Mouse (Mus musculus) kidney, postnatal 0 days (tissue): ENCODE measurements around the gene Plcb3. TPM values are rescaled to one million over a fixed set of nuclear protein-coding genes. Genes with fewer than 3 reads are reported as not detected.

ENCODE experiments used
- ATAC-seq: fragments of 200-750 bp; cut with Nextera tagmentation; replicated peaks from 2 replicates; pipeline ENCODE4 v1.8.0; 2017; ENCODE audit warnings: low read depth, moderate number of reproducible peaks, moderate TSS enrichment, moderate library complexity; ENCODE audit not compliant: low FRiP score
- DNase-seq: peaks from one replicate; pipeline ENCODE4 v3.0.0-alpha.2; 2016; ENCODE audit warnings: low spot score
- H3K27ac ChIP-seq: fragments of 300-500 bp; sonication (generic); 2 replicates; pipeline ENCODE4 v1.5.1; 2014; ENCODE audit warnings: mild to moderate bottlenecking
- H3K27me3 ChIP-seq: fragments of 300-500 bp; sonication (generic); 2 replicates; pipeline ENCODE4 v1.6.1; 2014; ENCODE audit warnings: low read length, mixed read lengths; ENCODE audit not compliant: insufficient read depth
- H3K36me3 ChIP-seq: fragments of 300-500 bp; sonication (generic); 2 replicates; pipeline ENCODE4 v1.6.1; 2014; ENCODE audit warnings: low read length, mixed read lengths; ENCODE audit not compliant: insufficient read depth
- H3K4me1 ChIP-seq: fragments of 300-500 bp; sonication (generic); replicated peaks from 2 replicates; pipeline ENCODE4 v1.6.1; 2014; ENCODE audit warnings: antibody characterized with exemption, low read length, mixed read lengths; ENCODE audit not compliant: insufficient read depth
- H3K4me2 ChIP-seq: fragments of 300-500 bp; sonication (generic); 2 replicates; pipeline ENCODE4 v1.6.1; 2014; ENCODE audit warnings: mild to moderate bottlenecking, low read length, moderate library complexity, mixed read lengths
- H3K4me3 ChIP-seq: fragments of 300-500 bp; sonication (generic); replicated peaks from 2 replicates; pipeline ENCODE4 v1.5.1; 2014; ENCODE audit warnings: low read depth, low read length
- H3K9ac ChIP-seq: fragments of 300-500 bp; sonication (generic); 2 replicates; pipeline ENCODE4 v1.6.1; 2014; ENCODE audit warnings: low read depth, low read length
- H3K9me3 ChIP-seq: fragments of 300-500 bp; sonication (generic); replicated peaks from 2 replicates; pipeline ENCODE4 v1.6.1; 2016; ENCODE audit warnings: low read length, inconsistent platforms, mixed read lengths
- CTCF ChIP-seq: IDR thresholded peaks from 2 replicates; pipeline ENCODE4 v1.5.1; 2016; ENCODE audit warnings: antibody characterized with exemption, low read depth, mild to moderate bottlenecking, moderate library complexity
- WGBS: fragments of 180-500 bp; shearing (Covaris S2); extraction: QIAGEN DNeasy Blood & Tissue Kit; methylation state at CpG from one replicate; pipeline ENCODE4 v1.1.7; 2014; 5-methylcytosine and 5-hydroxymethylcytosine counted together
- polyA plus RNA-seq: library from polyadenylated mRNA; unstranded; fragments of >200 nt; fragmentation: Nextera tagmentation; extraction: Ambion mirVana; gene quantifications from 2 replicates; pipeline ENCODE4 v1.2.1, GENCODE M21; 2015

Plcb3 gene
- polyA plus RNA-seq, 1 experiment from 2014 or later: 24.6 TPM

DNA sequence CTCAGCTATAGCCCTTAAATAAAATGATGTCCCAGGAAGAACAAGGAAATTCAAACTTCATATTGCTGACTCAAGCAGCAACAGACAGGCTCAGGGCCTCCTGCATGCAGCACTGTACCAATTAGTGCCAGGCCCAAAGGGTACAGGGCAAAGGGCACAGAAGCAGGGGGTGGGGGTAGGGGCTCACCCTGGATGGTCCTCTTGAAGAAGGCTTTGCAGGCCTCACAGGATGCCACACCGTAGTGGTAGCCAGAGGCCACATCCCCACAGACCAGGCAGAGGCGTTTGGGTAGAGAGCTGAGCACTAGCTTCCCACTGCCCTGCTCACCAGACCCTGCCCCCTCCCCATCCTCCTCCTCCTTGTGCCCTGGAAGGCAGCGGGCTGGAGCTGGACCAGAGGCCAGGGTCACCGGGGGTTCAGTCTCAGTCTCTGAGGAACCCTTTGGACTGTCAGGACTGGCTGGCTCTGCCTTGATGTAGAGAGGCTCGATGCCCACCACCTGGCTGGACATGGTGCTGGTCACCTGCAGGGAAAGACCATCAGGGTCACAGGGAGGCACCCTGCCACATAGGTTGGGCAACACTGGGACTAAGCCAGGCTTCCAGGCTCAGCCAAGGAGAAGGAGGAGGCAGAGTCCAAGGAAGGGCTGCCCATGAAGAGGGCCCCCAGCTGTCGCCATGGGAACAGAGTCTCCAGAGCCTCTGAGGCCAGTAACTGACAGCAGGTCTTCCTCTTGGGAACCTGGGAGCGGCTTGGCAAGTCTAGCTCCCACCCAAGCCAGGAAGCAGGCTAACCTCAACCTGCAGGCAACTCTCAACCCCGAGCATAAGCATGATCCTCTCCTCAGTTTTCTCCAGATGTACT is 56.2 kb downstream of the Plcb3 start:
- TF ChIP-seq CTCF: no peak

DNA sequence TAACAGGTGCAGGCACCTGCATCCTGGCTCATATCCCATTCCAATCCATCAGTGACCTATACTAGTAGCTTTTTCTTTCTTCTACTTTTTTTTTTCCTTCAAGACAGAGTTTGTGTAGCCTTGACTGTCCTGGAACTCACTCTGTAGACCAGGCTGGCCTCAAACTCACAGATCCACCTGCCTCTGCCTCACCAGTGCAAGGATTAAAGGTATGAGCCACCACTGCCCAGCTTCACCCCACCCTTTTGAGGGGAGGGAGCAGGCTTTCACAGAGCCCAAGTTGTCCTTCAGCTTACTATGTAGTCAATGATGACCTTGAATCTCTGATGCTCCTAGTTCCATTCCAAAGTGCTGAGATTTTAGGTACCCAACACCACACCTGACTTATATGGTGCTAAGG is 56.8 kb downstream of the Plcb3 start:
- no peak overlapping the region for H3K4me3 ChIP-seq
- H3K9me3 ChIP-seq: no peaks in the 10 kb centered on the region
- no peak for TF ChIP-seq CTCF
- no peaks in the 10 kb centered on the region for H3K36me3 ChIP-seq
- no peak overlapping the region for H3K4me2 ChIP-seq
- H3K9ac ChIP-seq: no peak overlapping the region
- peak overlapping the region; percentile 92 for H3K27ac ChIP-seq
- ATAC-seq: no peak
- DNase-seq: no peak
- peaks cover 9% of the 10 kb centered on the region for H3K4me1 ChIP-seq
- H3K27me3 ChIP-seq: no peaks in the 10 kb centered on the region; the same call in 1 of the 2 replicates

More for the DNA sequence above, 56.2 kb downstream of the Plcb3 start:
- H3K27ac ChIP-seq: peak overlapping the region; percentile 92
- H3K4me3 ChIP-seq: peak overlapping the region; percentile 77
- peaks cover 9% of the 10 kb centered on the region for H3K4me1 ChIP-seq
- no peaks in the 10 kb centered on the region for H3K36me3 ChIP-seq
- H3K9me3 ChIP-seq: no peaks in the 10 kb centered on the region
- ATAC-seq (peak; percentile 31), DNase-seq (peak; percentile 65)
- peak overlapping the region; percentile 97 for H3K4me2 ChIP-seq
- H3K27me3 ChIP-seq: peaks cover 3% of the 10 kb centered on the region; the same call in 1 of the 2 replicates
- H3K9ac ChIP-seq: peak overlapping the region; percentile 85
- WGBS: 27% methylated on average over 8 of the region's 8 CpGs

DNA sequence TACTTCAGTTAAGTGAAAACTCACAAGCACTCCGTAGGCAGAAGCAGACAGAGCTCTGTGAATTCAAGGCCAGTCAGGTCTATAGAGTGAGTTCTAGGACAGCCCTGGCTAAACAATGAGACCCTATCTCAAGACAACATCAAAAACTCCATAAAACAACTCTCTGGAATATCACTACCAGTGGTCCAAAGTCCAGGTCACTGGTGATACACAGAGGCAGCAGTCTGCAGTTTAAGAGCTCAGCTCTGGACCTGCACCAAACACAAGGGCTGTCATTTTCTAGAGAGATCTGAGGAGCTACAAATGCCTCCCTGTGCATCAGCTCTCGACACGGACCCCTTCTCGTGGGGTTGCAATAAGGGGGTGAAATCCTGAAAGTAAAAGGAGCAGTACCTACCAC is 57.9 kb downstream of the Plcb3 start:
- no peak for ATAC-seq
- no peaks in the 10 kb centered on the region for H3K9me3 ChIP-seq
- H3K27me3 ChIP-seq: no peaks in the 10 kb centered on the region
- no peak overlapping the region for H3K9ac ChIP-seq
- H3K4me2 ChIP-seq: no peak overlapping the region
- no peak overlapping the region for H3K4me3 ChIP-seq
- peaks cover 9% of the 10 kb centered on the region for H3K4me1 ChIP-seq
- H3K27ac ChIP-seq: no peak overlapping the region
- peaks cover 3% of the 10 kb centered on the region; the same call in 1 of the 2 replicates for H3K36me3 ChIP-seq
- WGBS: 93% methylated on average over 4 of the region's 4 CpGs
- no peak for DNase-seq
- no peak for TF ChIP-seq CTCF

DNA sequence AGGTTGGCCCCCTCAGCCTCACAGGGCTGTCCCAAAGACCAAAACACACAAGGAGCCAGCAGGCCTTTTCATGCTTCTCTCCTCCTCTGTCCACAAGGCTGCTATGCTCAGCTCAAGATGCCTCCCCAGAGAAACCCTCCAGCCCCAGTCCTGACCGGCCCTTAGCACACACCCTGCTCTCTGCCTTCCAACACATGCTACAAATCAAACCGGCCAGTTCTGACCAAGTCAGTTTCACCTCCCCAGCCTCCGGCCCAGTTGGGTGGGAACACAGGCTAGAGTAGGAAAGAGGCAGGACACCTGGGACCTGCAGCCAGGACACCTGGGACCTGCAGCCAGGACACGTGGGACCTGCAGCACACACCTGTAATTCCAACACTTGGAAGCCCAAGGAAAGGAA is 59.8 kb downstream of the Plcb3 start:
- H3K4me2 ChIP-seq: no peak overlapping the region
- H3K27ac ChIP-seq: no peak overlapping the region
- H3K9me3 ChIP-seq: no peaks in the 10 kb centered on the region
- TF ChIP-seq CTCF: no peak
- ATAC-seq (no peak), DNase-seq (no peak)
- no peak overlapping the region for H3K9ac ChIP-seq
- WGBS: 57% methylated on average over 4 of the region's 4 CpGs
- no peak overlapping the region for H3K4me3 ChIP-seq
- peaks cover 3% of the 10 kb centered on the region; the same call in 1 of the 2 replicates for H3K4me1 ChIP-seq
- H3K27me3 ChIP-seq: no peaks in the 10 kb centered on the region
- peaks cover 21% of the 10 kb centered on the region for H3K36me3 ChIP-seq

DNA sequence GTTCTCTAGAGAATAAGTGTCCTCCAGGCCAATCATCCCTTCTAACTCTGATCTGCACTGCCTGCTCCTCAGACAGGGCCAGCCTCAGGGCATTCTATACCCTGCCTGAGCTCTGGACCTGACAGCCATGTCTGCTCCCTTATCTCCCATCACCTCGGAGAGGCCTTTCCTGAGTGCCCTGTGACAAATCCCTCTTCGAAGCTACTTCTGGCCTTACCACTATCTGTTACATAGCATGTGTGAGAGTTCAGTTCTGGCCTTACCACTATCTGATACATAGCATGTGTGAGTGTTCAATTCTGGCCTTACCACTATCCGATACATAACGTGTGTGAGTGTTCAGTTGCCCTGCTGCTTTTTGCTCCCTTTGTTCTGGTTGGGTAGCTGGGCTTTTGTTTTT is 61.0 kb downstream of the Plcb3 start:
- DNase-seq (no peak), ATAC-seq (no peak)
- WGBS: 82% methylated on average over 4 of the region's 4 CpGs
- no peak overlapping the region for H3K4me2 ChIP-seq
- peaks cover 24% of the 10 kb centered on the region for H3K36me3 ChIP-seq
- no peaks in the 10 kb centered on the region for H3K27me3 ChIP-seq
- H3K9ac ChIP-seq: no peak overlapping the region
- no peak for TF ChIP-seq CTCF
- H3K27ac ChIP-seq: no peak overlapping the region
- H3K4me3 ChIP-seq: no peak overlapping the region
- H3K4me1 ChIP-seq: peaks cover 6% of the 10 kb centered on the region; the same call in 1 of the 2 replicates
- no peaks in the 10 kb centered on the region for H3K9me3 ChIP-seq

DNA sequence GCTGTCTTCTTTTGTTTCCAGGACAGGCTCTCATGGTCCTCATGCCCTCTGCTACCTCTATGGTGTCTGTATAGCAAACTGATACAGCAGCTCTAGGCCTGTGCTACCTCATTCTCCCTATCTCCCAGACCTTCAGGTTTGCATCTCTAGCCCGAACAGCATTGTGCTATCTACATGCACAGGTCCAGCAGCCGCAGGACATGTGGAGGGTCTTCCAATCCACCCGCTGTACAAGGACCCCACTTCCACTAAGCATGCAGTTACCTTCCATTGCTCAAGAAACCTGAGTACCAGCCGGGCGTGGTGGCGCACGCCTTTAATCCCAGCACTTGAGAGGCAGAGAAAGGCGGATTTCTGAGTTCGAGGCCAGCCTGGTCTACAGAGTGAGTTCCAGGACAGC is 61.7 kb downstream of the Plcb3 start:
- WGBS: 89% methylated on average over 9 of the region's 9 CpGs
- H3K4me1 ChIP-seq: peaks cover 6% of the 10 kb centered on the region; the same call in 1 of the 2 replicates
- no peak for ATAC-seq
- DNase-seq: no peak
- H3K27ac ChIP-seq: no peak overlapping the region
- no peaks in the 10 kb centered on the region for H3K9me3 ChIP-seq
- no peak overlapping the region for H3K4me3 ChIP-seq
- no peak overlapping the region for H3K4me2 ChIP-seq
- H3K36me3 ChIP-seq: peaks cover 24% of the 10 kb centered on the region
- H3K9ac ChIP-seq: no peak overlapping the region
- H3K27me3 ChIP-seq: no peaks in the 10 kb centered on the region
- no peak for TF ChIP-seq CTCF
